Mouse (Mus musculus) forebrain, postnatal 0 days (tissue): Measurements from ENCODE around the gene Abhd14b. TPM values are rescaled to one million over a fixed set of nuclear protein-coding genes. Genes with fewer than 3 reads are reported as not detected.

Source experiments
- ATAC-seq: fragments of 200-750 bp; cut with Nextera tagmentation; 2 replicates; pipeline ENCODE4 v1.8.0; 2017; ENCODE audit warnings: mild to moderate bottlenecking, moderate library complexity
- DNase-seq: peaks from one replicate; pipeline ENCODE4 v3.0.0-alpha.2; 2015
- H3K27ac ChIP-seq: fragments of 300-500 bp; sonication (generic); 2 replicates; pipeline ENCODE4 v1.5.1; 2014; ENCODE audit warnings: low read depth, mild to moderate bottlenecking, antibody characterized with exemption, low read length, moderate library complexity, mixed read lengths
- H3K27me3 ChIP-seq: fragments of 300-500 bp; sonication (generic); 2 replicates; pipeline ENCODE4 v1.6.1; 2014; ENCODE audit warnings: mild to moderate bottlenecking, low read length, mixed read lengths; ENCODE audit not compliant: insufficient read depth
- H3K36me3 ChIP-seq: fragments of 300-500 bp; sonication (generic); 2 replicates; pipeline ENCODE4 v1.6.1; 2014; ENCODE audit warnings: mild to moderate bottlenecking, moderate library complexity; ENCODE audit not compliant: insufficient read depth
- H3K4me1 ChIP-seq: fragments of 300-500 bp; sonication (generic); 2 replicates; pipeline ENCODE4 v1.6.1; 2014; ENCODE audit warnings: antibody characterized with exemption; ENCODE audit not compliant: insufficient read depth
- H3K4me2 ChIP-seq: fragments of 300-500 bp; sonication (generic); 2 replicates; pipeline ENCODE4 v1.6.1; 2014; ENCODE audit warnings: low read depth, mild to moderate bottlenecking, moderate library complexity
- H3K4me3 ChIP-seq: fragments of 300-500 bp; sonication (generic); 2 replicates; pipeline ENCODE4 v1.5.1; 2014; ENCODE audit warnings: low read depth, low read length, mixed read lengths
- H3K9ac ChIP-seq: fragments of 300-500 bp; sonication (generic); 2 replicates; pipeline ENCODE4 v1.6.1; 2014; ENCODE audit warnings: mild to moderate bottlenecking
- H3K9me3 ChIP-seq: fragments of 300-500 bp; sonication (generic); 2 replicates; pipeline ENCODE4 v1.6.1; 2016; ENCODE audit warnings: low read length
- CTCF ChIP-seq: sonication (generic); IDR thresholded peaks from 2 replicates; pipeline ENCODE4 v1.5.1; 2016; ENCODE audit warnings: antibody characterized with exemption, control low read depth, low read depth
- WGBS: fragments of 180-500 bp; shearing (Covaris S2); extraction: QIAGEN DNeasy Blood & Tissue Kit; methylation state at CpG from one replicate; pipeline ENCODE4 v1.1.7; 2014; 5-methylcytosine and 5-hydroxymethylcytosine counted together
- polyA plus RNA-seq: library from polyadenylated mRNA; unstranded; fragments of >200 nt; fragmentation: Nextera tagmentation; extraction: Ambion mirVana; gene quantifications from 2 replicates; pipeline ENCODE4 v1.2.1, GENCODE M21; 2015
- total RNA-seq: library from RNA; depleted of rRNA; stranded (reverse); fragments of >200 nt; gene quantifications from 2 replicates; pipeline ENCODE4 v1.2.3, GENCODE M21; 2014

The Abhd14b gene
- total and polyA plus RNA-seq, 2 experiments from 2014 or later: 7.6 to 13.8 TPM

GRCm38 (mm10) chr9:106416826-106417225 lies 30.4 kb upstream of the Abhd14b start:
- WGBS: 79% methylated on average over 6 of the region's 6 CpGs
- no peaks in the 10 kb centered on the region for H3K36me3 ChIP-seq

GRCm38 (mm10) chr9:106417841-106418625 lies 29.2 kb upstream of the Abhd14b start:
- Histone ChIP-seq H3K27me3 (no peaks in the 10 kb centered on the region), H3K9me3 (no peaks in the 10 kb centered on the region), H3K9ac (peak overlapping the region; percentile 46), H3K27ac (peak overlapping the region; percentile 83), H3K4me3 (peak overlapping the region; percentile 25), H3K4me1 (peaks cover 28% of the 10 kb centered on the region), H3K36me3 (no peaks in the 10 kb centered on the region), H3K4me2 (peak overlapping the region; percentile 55)
- DNase-seq: peak; percentile 93
- WGBS: 13% methylated on average over 29 of the region's 29 CpGs
- peak; percentile 66 for TF ChIP-seq CTCF
- peak; percentile 89 for ATAC-seq

More at GRCm38 (mm10) chr9:106416826-106417225, 30.4 kb upstream of the Abhd14b start:
- TF ChIP-seq CTCF: no peak
- 0 out of 2 replicates have a peak overlapping the region, but pooled peaks have one; percentile 5 for H3K27ac ChIP-seq
- no peak overlapping the region for H3K9ac ChIP-seq
- no peaks in the 10 kb centered on the region for H3K9me3 ChIP-seq
- DNase-seq (no peak), ATAC-seq (no peak)
- H3K4me1 ChIP-seq: peaks cover 28% of the 10 kb centered on the region
- H3K4me3 ChIP-seq: no peak overlapping the region
- H3K4me2 ChIP-seq: no peak overlapping the region
- H3K27me3 ChIP-seq: no peaks in the 10 kb centered on the region

- Histone ChIP-seq H3K36me3 (no peaks in the 10 kb centered on the region), H3K9me3 (no peaks in the 10 kb centered on the region), H3K9ac (0 out of 2 replicates have a peak overlapping the region, but pooled peaks have one; percentile 33), H3K4me2 (no peak overlapping the region), H3K4me1 (peaks cover 28% of the 10 kb centered on the region), H3K27me3 (no peaks in the 10 kb centered on the region), H3K27ac (no peak overlapping the region), H3K4me3 (no peak overlapping the region)
- TF ChIP-seq CTCF: no peak
- DNase-seq (no peak), ATAC-seq (no peak)
- 5% methylated on average over 2 of the region's 2 CpGs for WGBS
These were observed 26.7 kb upstream of the Abhd14b start for GRCm38 (mm10) chr9:106420608-106421007.

GRCm38 (mm10) chr9:106421033-106421864 lies 26.0 kb upstream of the Abhd14b start:
- Histone ChIP-seq H3K4me2 (peak overlapping the region; percentile 18), H3K36me3 (no peaks in the 10 kb centered on the region), H3K4me3 (no peak overlapping the region), H3K27me3 (no peaks in the 10 kb centered on the region), H3K27ac (peak overlapping the region; percentile 29; the same call in 1 of the 2 replicates), H3K9me3 (no peaks in the 10 kb centered on the region), H3K4me1 (peaks cover 28% of the 10 kb centered on the region), H3K9ac (0 out of 2 replicates have a peak overlapping the region, but pooled peaks have one; percentile 33)
- WGBS: 8% methylated on average over 18 of the region's 18 CpGs
- TF ChIP-seq CTCF: no peak
- DNase-seq (no peak), ATAC-seq (0 out of 2 replicates have a peak, but pooled peaks have one; percentile 1)

- peak; percentile 78 for ATAC-seq
- no peaks in the 10 kb centered on the region for H3K27me3 ChIP-seq
- H3K4me2 ChIP-seq: peak overlapping the region; percentile 18
- no peaks in the 10 kb centered on the region for H3K9me3 ChIP-seq
- no peaks in the 10 kb centered on the region for H3K36me3 ChIP-seq
- peak; percentile 98 for TF ChIP-seq CTCF
- peaks cover 28% of the 10 kb centered on the region for H3K4me1 ChIP-seq
- 0 out of 2 replicates have a peak overlapping the region, but pooled peaks have one; percentile 11 for H3K9ac ChIP-seq
- H3K27ac ChIP-seq: no peak overlapping the region
- H3K4me3 ChIP-seq: no peak overlapping the region
- peak; percentile 94 for DNase-seq
- 0% methylated on average over 3 of the region's 3 CpGs for WGBS
These were observed 25.4 kb upstream of the Abhd14b start for GRCm38 (mm10) chr9:106421865-106422160.

GRCm38 (mm10) chr9:106428719-106429220 lies 18.5 kb upstream of the Abhd14b start:
- peak; percentile 76 for ATAC-seq
- Histone ChIP-seq H3K27me3 (no peaks in the 10 kb centered on the region), H3K36me3 (peaks cover 30% of the 10 kb centered on the region), H3K4me3 (peak overlapping the region; percentile 70), H3K4me2 (peak overlapping the region; percentile 54), H3K9me3 (no peaks in the 10 kb centered on the region), H3K4me1 (no peaks in the 10 kb centered on the region; the same call in none of the 2 replicates), H3K9ac (peak overlapping the region; percentile 93), H3K27ac (peak overlapping the region; percentile 89)
- WGBS: 9% methylated on average over 11 of the region's 11 CpGs
- DNase-seq: no peak
- peak; percentile 32; the same call in 1 of the 2 replicates for TF ChIP-seq CTCF
